Mouse (Mus musculus): ENCODE measurements around the gene Caskin1. TPM values are rescaled to one million over a fixed set of nuclear protein-coding genes. Genes with fewer than 3 reads are reported as not detected.

Gene Caskin1
- polyA plus RNA-seq, 1 experiment = 0.47 TPM

GRCm38 (mm10) chr17:24481027-24481815, 7.2 kb upstream of the Caskin1 start:
- Histone ChIP-seq H3K27me3 (ENCODE audit: control insufficient read depth, insufficient read depth, low read length) (0 out of 2 replicates have a peak, but pooled peaks cover 1% of the 10 kb centered on the region), H3K36me3 (ENCODE audit: control insufficient read depth, insufficient read depth, low read length) (peaks cover 3% of the 10 kb centered on the region; the same call in 1 of the 2 replicates), H3K4me3 (ENCODE audit: extremely low read depth, insufficient read depth, insufficient read length) (no peak overlapping the region), H3K4me1 (ENCODE audit: control insufficient read depth, insufficient read depth, insufficient read length) (peaks cover 3% of the 10 kb centered on the region; the same call in 1 of the 2 replicates), H3K27ac (ENCODE audit: insufficient read depth, low read length) (no peak overlapping the region)
- TF ChIP-seq CTCF (IDR thresholded peaks at IDR 0.05; ENCODE audit: extremely low read depth, insufficient read depth, insufficient read length, insufficient replicate concordance) (no peak), POLR2A (IDR thresholded peaks at IDR 0.05; ENCODE audit: low read depth, low read length) (no peak)
- 96% methylated on average over 20 of the region's 20 CpGs for WGBS
- DNase-seq (ENCODE audit: low read depth in 1 of 2, low spot score in 2 of 2) = no peak

DNA sequence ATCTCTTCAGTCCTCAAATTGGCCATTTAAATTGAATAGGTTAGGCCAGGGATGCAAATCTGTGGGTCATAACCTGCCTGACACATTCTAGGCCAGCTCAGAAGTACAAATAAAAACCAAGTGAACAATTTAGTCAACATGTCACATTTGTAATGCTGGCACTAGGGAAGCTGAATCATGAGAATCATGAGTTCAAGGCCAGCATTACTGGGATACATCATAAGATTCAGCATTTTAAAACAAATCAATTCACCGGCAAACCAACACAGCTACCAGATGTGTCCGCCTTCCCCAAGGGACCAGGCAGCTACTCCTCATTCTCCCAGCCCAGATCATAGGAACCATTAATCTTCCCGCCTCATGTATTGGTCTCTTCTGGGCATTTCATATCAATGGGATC, 4.9 kb upstream of the Caskin1 start:
- TF ChIP-seq POLR2A (IDR thresholded peaks at IDR 0.05; ENCODE audit: low read depth, low read length) (no peak), CTCF (IDR thresholded peaks at IDR 0.05; ENCODE audit: extremely low read depth, insufficient read depth, insufficient read length, insufficient replicate concordance) (no peak)
- 94% methylated on average over 3 of the region's 3 CpGs for WGBS
- peaks cover 8% of the 10 kb centered on the region for H3K27me3 ChIP-seq (ENCODE audit: control insufficient read depth, insufficient read depth, low read length)
- H3K4me1 ChIP-seq (ENCODE audit: control insufficient read depth, insufficient read depth, insufficient read length) = peaks cover 5% of the 10 kb centered on the region; the same call in 1 of the 2 replicates
- no peak overlapping the region for H3K4me3 ChIP-seq (ENCODE audit: extremely low read depth, insufficient read depth, insufficient read length)
- H3K27ac ChIP-seq (ENCODE audit: insufficient read depth, low read length) = no peak overlapping the region
- no peak for DNase-seq (ENCODE audit: low read depth in 1 of 2, low spot score in 2 of 2)
- no peaks in the 10 kb centered on the region for H3K36me3 ChIP-seq (ENCODE audit: control insufficient read depth, insufficient read depth, low read length)

- peaks cover 20% of the 10 kb centered on the region for H3K27me3 ChIP-seq (ENCODE audit: control insufficient read depth, insufficient read depth, low read length)
- WGBS = 57% methylated on average over 11 of the region's 11 CpGs
- H3K4me3 ChIP-seq (ENCODE audit: extremely low read depth, insufficient read depth, insufficient read length) = no peak overlapping the region
- no peaks in the 10 kb centered on the region for H3K36me3 ChIP-seq (ENCODE audit: control insufficient read depth, insufficient read depth, low read length)
- TF ChIP-seq CTCF (IDR thresholded peaks at IDR 0.05; ENCODE audit: extremely low read depth, insufficient read depth, insufficient read length, insufficient replicate concordance) = no peak
- TF ChIP-seq POLR2A (IDR thresholded peaks at IDR 0.05; ENCODE audit: low read depth, low read length) = no peak
- peaks cover 10% of the 10 kb centered on the region; the same call in 1 of the 2 replicates for H3K4me1 ChIP-seq (ENCODE audit: control insufficient read depth, insufficient read depth, insufficient read length)
- no peak overlapping the region for H3K27ac ChIP-seq (ENCODE audit: insufficient read depth, low read length)
- DNase-seq (ENCODE audit: low read depth in 1 of 2, low spot score in 2 of 2) = no peak
Measured at GRCm38 (mm10) chr17:24485090-24485860, 3.1 kb upstream of the Caskin1 start.

DNA sequence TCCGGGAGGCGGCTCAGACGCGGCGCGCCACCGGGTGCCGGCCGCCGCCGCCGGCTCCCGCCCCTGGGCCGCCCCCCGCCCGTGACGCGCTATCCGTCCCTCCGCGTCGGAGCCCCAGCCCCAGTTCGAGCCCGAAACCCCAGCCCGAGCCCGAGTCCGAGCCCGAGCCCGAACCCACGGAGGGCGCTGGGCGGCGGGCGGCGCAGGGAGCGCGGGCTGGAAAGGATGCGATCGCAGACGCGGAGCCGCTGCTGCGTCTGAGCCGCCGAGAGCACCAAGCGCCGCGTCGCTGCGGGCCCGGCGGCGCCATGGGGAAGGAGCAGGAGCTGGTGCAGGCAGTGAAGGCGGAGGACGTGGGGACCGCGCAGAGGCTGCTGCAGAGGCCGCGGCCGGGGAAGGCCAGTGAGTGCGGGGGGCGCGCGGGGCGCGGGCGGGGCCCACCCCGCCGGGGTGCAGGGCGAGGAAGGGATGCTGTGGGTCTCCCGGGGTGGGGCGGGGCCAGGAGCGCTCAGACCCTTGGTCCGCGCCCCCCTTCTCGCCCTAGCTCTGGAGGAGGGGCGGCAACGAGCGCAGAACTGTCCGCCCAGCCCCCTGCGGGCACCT, 362 bp downstream of the Caskin1 start:
- no peak for DNase-seq (ENCODE audit: low read depth in 1 of 2, low spot score in 2 of 2)
- Histone ChIP-seq H3K4me3 (ENCODE audit: extremely low read depth, insufficient read depth, insufficient read length) (peak overlapping the region; percentile 56), H3K27me3 (ENCODE audit: control insufficient read depth, insufficient read depth, low read length) (peaks cover 20% of the 10 kb centered on the region), H3K36me3 (ENCODE audit: control insufficient read depth, insufficient read depth, low read length) (no peaks in the 10 kb centered on the region), H3K4me1 (ENCODE audit: control insufficient read depth, insufficient read depth, insufficient read length) (peaks cover 10% of the 10 kb centered on the region; the same call in 1 of the 2 replicates), H3K27ac (ENCODE audit: insufficient read depth, low read length) (no peak overlapping the region)
- WGBS = 1% methylated on average over 73 of the region's 81 CpGs
- no peak for TF ChIP-seq CTCF (IDR thresholded peaks at IDR 0.05; ENCODE audit: extremely low read depth, insufficient read depth, insufficient read length, insufficient replicate concordance)
- TF ChIP-seq POLR2A (IDR thresholded peaks at IDR 0.05; ENCODE audit: low read depth, low read length) = no peak

- DNase-seq (ENCODE audit: low read depth in 1 of 2, low spot score in 2 of 2) = no peak
- H3K4me3 ChIP-seq (ENCODE audit: extremely low read depth, insufficient read depth, insufficient read length) = peak overlapping the region; percentile 56; the same call in 1 of the 2 replicates
- H3K36me3 ChIP-seq (ENCODE audit: control insufficient read depth, insufficient read depth, low read length) = no peaks in the 10 kb centered on the region
- TF ChIP-seq CTCF (IDR thresholded peaks at IDR 0.05; ENCODE audit: extremely low read depth, insufficient read depth, insufficient read length, insufficient replicate concordance) (no peak), POLR2A (IDR thresholded peaks at IDR 0.05; ENCODE audit: low read depth, low read length) (no peak)
- peaks cover 20% of the 10 kb centered on the region for H3K27me3 ChIP-seq (ENCODE audit: control insufficient read depth, insufficient read depth, low read length)
- no peak overlapping the region for H3K27ac ChIP-seq (ENCODE audit: insufficient read depth, low read length)
- H3K4me1 ChIP-seq (ENCODE audit: control insufficient read depth, insufficient read depth, insufficient read length) = peaks cover 10% of the 10 kb centered on the region; the same call in 1 of the 2 replicates
- WGBS = 50% methylated on average over 19 of the region's 19 CpGs
Measured at GRCm38 (mm10) chr17:24489265-24490030, 1.0 kb downstream of the Caskin1 start.

DNA sequence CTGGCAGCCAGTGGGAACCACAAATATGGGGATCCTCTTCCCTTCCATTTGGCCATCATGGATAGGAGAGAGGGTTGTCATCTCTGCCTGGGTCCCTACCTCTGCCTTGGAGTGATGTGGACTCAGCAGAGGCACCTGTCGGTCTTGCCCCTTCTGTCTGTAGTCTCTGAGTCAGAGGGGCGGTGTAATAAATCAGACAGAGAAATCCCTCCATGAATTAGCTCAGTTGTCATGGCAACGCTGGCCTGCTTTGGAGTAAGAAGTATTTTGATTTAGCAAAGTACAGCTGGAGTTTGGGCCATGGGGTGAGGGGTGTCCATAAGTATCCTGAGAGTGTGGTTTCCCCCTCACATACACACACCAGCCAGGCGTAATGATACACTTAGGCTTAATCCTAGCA, 2.0 kb downstream of the Caskin1 start:
- no peak overlapping the region for H3K4me3 ChIP-seq (ENCODE audit: extremely low read depth, insufficient read depth, insufficient read length)

More for the DNA sequence above, 2.0 kb downstream of the Caskin1 start:
- Histone ChIP-seq H3K4me1 (ENCODE audit: control insufficient read depth, insufficient read depth, insufficient read length) (peaks cover 10% of the 10 kb centered on the region; the same call in 1 of the 2 replicates), H3K36me3 (ENCODE audit: control insufficient read depth, insufficient read depth, low read length) (no peaks in the 10 kb centered on the region), H3K27me3 (ENCODE audit: control insufficient read depth, insufficient read depth, low read length) (peaks cover 20% of the 10 kb centered on the region), H3K27ac (ENCODE audit: insufficient read depth, low read length) (no peak overlapping the region)
- no peak for DNase-seq (ENCODE audit: low read depth in 1 of 2, low spot score in 2 of 2)
- TF ChIP-seq POLR2A (IDR thresholded peaks at IDR 0.05; ENCODE audit: low read depth, low read length) (no peak), CTCF (IDR thresholded peaks at IDR 0.05; ENCODE audit: extremely low read depth, insufficient read depth, insufficient read length, insufficient replicate concordance) (no peak)
- WGBS = 94% methylated on average over 4 of the region's 4 CpGs

Measured in spleen, adult 2 months (tissue).